Mouse (Mus musculus): ENCODE measurements around the gene Cox6b2.

Gene Cox6b2

GRCm38 (mm10) chr7:4759670-4760069, 6.8 kb upstream of the Cox6b2 start:
- DNase-seq = no peak

GRCm38 (mm10) chr7:4751971-4752820, 698 bp downstream of the Cox6b2 start:
- peak; percentile 71 for DNase-seq

- DNase-seq = no peak
Observed at GRCm38 (mm10) chr7:4749169-4749568, 3.7 kb downstream of the Cox6b2 start.

- DNase-seq = no peak
Observed at GRCm38 (mm10) chr7:4748321-4748720, 4.6 kb downstream of the Cox6b2 start.

GRCm38 (mm10) chr7:4747156-4747899, 5.6 kb downstream of the Cox6b2 start:
- DNase-seq = no peak

- no peak for DNase-seq
Observed at GRCm38 (mm10) chr7:4746326-4746980, 6.4 kb downstream of the Cox6b2 start.

- no peak for DNase-seq
Observed at GRCm38 (mm10) chr7:4744886-4745285, 8.0 kb downstream of the Cox6b2 start.

GRCm38 (mm10) chr7:4743354-4743753, 9.5 kb downstream of the Cox6b2 start:
- DNase-seq = no peak

GRCm38 (mm10) chr7:4742482-4742819, 10.4 kb downstream of the Cox6b2 start:
- DNase-seq = no peak

- no peak for DNase-seq
Observed at GRCm38 (mm10) chr7:4741672-4742481, 11.0 kb downstream of the Cox6b2 start.

GRCm38 (mm10) chr7:4741151-4741550, 11.7 kb downstream of the Cox6b2 start:
- DNase-seq = peak; percentile 67

GRCm38 (mm10) chr7:4740309-4740727, 12.6 kb downstream of the Cox6b2 start:
- DNase-seq = peak; percentile 29

GRCm38 (mm10) chr7:4739544-4740275, 13.2 kb downstream of the Cox6b2 start, which contains the start of gene Kmt5c:
Kmt5c (plus strand) TSS chr7:4740115.
- peak; percentile 99 for DNase-seq

- peak; percentile 6 for DNase-seq
Observed at GRCm38 (mm10) chr7:4739041-4739543, 13.8 kb downstream of the Cox6b2 start.

GRCm38 (mm10) chr7:4732968-4733392, 19.9 kb downstream of the Cox6b2 start:
- no peak for DNase-seq

GRCm38 (mm10) chr7:4731090-4731489, 21.8 kb downstream of the Cox6b2 start:
- no peak for DNase-seq

GRCm38 (mm10) chr7:4725169-4725568, 27.7 kb downstream of the Cox6b2 start, which contains the start of gene Tmem150b:
Tmem150b (minus strand) TSS chr7:4725249.
- no peak for DNase-seq

- no peak for DNase-seq
Observed at GRCm38 (mm10) chr7:4724359-4724758, 28.5 kb downstream of the Cox6b2 start.

- peak; percentile 39 for DNase-seq
Observed at GRCm38 (mm10) chr7:4723508-4723907, 29.4 kb downstream of the Cox6b2 start.

- no peak for DNase-seq
Observed at GRCm38 (mm10) chr7:4719276-4719675, 33.6 kb downstream of the Cox6b2 start.

GRCm38 (mm10) chr7:4716955-4717354, 35.9 kb downstream of the Cox6b2 start:
- no peak for DNase-seq

- no peak for DNase-seq
Observed at GRCm38 (mm10) chr7:4712594-4712993, 40.3 kb downstream of the Cox6b2 start.

Data from embryo, embryonic 11 days (tissue).